Mouse (Mus musculus) hindbrain, embryonic 10.5 days (tissue): ENCODE measurements around the gene Apoe. TPM values are rescaled to one million over a fixed set of nuclear protein-coding genes. Genes with fewer than 3 reads are reported as not detected.

ENCODE experiments used
- DNase-seq: peaks from one replicate; pipeline ENCODE4 v3.0.0-alpha.2; 2017; ENCODE audit warnings: low spot score
- H3K27ac ChIP-seq: fragments of 300-500 bp; sonication (generic); 2 replicates; pipeline ENCODE4 v1.5.1; 2016; ENCODE audit warnings: mild to moderate bottlenecking, moderate library complexity
- H3K27me3 ChIP-seq: fragments of 300-500 bp; sonication (generic); 2 replicates; pipeline ENCODE4 v1.6.1; 2016; ENCODE audit warnings: mild to moderate bottlenecking; ENCODE audit not compliant: poor library complexity, insufficient read depth, severe bottlenecking
- H3K36me3 ChIP-seq: fragments of 300-500 bp; sonication (generic); 2 replicates; pipeline ENCODE4 v1.6.1; 2016; ENCODE audit warnings: mild to moderate bottlenecking, moderate library complexity
- H3K4me1 ChIP-seq: fragments of 300-500 bp; sonication (generic); replicated peaks from 2 replicates; pipeline ENCODE4 v1.6.1; 2016; ENCODE audit warnings: mild to moderate bottlenecking
- H3K4me3 ChIP-seq: fragments of 300-500 bp; sonication (generic); 2 replicates; pipeline ENCODE4 v1.5.1; 2016; ENCODE audit warnings: mild to moderate bottlenecking, moderate library complexity
- H3K9me3 ChIP-seq: fragments of 300-500 bp; sonication (generic); 2 replicates; pipeline ENCODE4 v1.6.1; 2016; ENCODE audit warnings: mild to moderate bottlenecking, moderate library complexity
- WGBS: fragments of 180-500 bp; shearing (Covaris S2); methylation state at CpG from one replicate; pipeline ENCODE4 v1.1.7; 2016; 5-methylcytosine and 5-hydroxymethylcytosine counted together
- polyA plus RNA-seq: library from polyadenylated mRNA; unstranded; fragments of >200 nt; fragmentation: Nextera tagmentation; extraction: Ambion mirVana; gene quantifications from 2 replicates; pipeline ENCODE4 v1.2.1, GENCODE M21; 2016

Gene Apoe
- polyA plus RNA-seq, 1 experiment from 2014 or later: 230 TPM

DNA sequence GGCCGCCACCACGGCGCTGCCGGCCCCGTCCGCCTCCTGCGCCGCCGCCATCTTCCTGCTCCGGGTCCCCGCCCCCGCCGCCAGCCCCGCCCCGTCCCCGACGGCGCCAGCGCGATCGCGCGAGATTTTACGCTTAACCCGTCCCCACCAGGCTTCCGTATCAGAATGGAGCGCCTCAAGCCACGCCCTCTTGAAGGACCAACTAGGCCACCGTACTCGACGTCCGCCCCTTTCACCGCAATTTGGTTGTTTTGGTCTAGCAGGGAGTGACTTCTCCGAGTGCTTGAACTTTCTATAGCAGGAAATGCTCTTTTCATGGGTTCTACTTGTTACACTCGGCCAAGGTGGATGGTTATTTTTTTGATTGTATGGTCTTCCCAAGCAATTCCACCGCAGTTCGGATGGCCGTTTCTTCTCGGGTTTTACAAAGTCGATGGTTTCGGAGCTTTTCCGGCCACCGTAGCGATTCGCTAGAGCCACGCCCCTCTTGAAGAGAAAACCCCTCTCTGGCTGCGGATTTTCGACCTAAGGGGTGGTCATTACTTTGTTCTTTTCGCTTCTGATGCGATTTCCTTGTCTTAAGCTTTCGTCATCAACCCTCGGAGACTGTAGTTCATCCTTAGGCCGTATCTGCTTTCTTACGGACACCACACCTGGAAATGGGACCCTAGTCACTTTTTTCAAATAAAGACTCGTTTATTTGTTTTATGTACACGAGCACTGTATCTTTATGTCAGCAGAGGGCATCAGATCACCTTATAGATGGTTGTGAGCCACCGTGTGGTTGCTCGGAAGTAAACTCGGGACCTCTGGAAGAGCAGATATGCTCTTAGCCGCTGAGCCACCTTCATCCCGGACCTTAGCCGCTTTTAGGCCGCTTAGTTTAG, 33.8 kb downstream of the Apoe start, which contains the start of gene Clptm1:
TSS of gene Clptm1 (minus strand) at position 79 of the 887 bp plus-strand sequence.
- Histone ChIP-seq H3K9me3 (no peaks in the 10 kb centered on the region), H3K27ac (peak within 1 kb of the TSS; percentile 95), H3K4me3 (peak within 1 kb of the TSS; percentile 84), H3K4me1 (peaks cover 31% of the 10 kb centered on the region), H3K27me3 (no peaks in the 10 kb centered on the region), H3K36me3 (peaks cover 27% of the 10 kb centered on the region)
- peak; percentile 97 for DNase-seq
- WGBS: under 1% methylated on average over 63 of the region's 63 CpGs

- no peaks in the 10 kb centered on the region for H3K27me3 ChIP-seq
- DNase-seq: no peak
- 2% methylated on average over 37 of the region's 37 CpGs for WGBS
- H3K4me3 ChIP-seq: peak overlapping the region; percentile 84
- peaks cover 34% of the 10 kb centered on the region for H3K36me3 ChIP-seq
- no peaks in the 10 kb centered on the region for H3K9me3 ChIP-seq
- H3K27ac ChIP-seq: peak overlapping the region; percentile 95
- H3K4me1 ChIP-seq: peaks cover 31% of the 10 kb centered on the region
Measured at GRCm38 (mm10) chr7:19664455-19664954, 34.5 kb downstream of the Apoe start.

GRCm38 (mm10) chr7:19663940-19664339, 35.0 kb downstream of the Apoe start:
- H3K27me3 ChIP-seq: no peaks in the 10 kb centered on the region
- H3K27ac ChIP-seq: peak overlapping the region; percentile 95
- 22% methylated on average over 8 of the region's 8 CpGs for WGBS

DNA sequence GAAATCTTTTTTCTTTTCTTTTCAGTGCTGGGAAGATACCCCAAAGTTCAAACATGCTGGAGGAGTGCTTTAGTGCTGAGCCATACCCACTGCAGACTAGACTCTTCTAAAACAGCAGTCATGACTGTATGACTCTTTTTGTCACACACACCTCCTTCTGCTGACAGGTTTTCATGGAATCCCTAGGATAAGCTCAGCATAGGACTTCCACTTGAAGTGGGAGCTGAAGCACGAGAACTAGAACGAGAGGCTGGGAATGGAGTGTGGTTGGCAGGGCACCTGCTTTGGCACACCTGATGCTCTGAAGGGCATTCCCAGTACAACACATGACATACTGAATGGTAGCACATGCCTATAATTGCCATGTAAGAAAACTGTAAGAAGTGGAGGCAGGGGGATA, 46.4 kb downstream of the Apoe start:
- no peak for DNase-seq
- no peak overlapping the region for H3K4me3 ChIP-seq
- WGBS: 96% methylated on average over 2 of the region's 2 CpGs
- H3K27me3 ChIP-seq: no peaks in the 10 kb centered on the region
- H3K9me3 ChIP-seq: no peaks in the 10 kb centered on the region
- H3K36me3 ChIP-seq: peaks cover 93% of the 10 kb centered on the region
- no peaks in the 10 kb centered on the region for H3K4me1 ChIP-seq
- H3K27ac ChIP-seq: no peak overlapping the region

More at GRCm38 (mm10) chr7:19663940-19664339, 35.0 kb downstream of the Apoe start:
- Histone ChIP-seq H3K36me3 (peaks cover 36% of the 10 kb centered on the region), H3K4me1 (peaks cover 26% of the 10 kb centered on the region), H3K4me3 (peak overlapping the region; percentile 84), H3K9me3 (no peaks in the 10 kb centered on the region)
- DNase-seq: no peak

DNA sequence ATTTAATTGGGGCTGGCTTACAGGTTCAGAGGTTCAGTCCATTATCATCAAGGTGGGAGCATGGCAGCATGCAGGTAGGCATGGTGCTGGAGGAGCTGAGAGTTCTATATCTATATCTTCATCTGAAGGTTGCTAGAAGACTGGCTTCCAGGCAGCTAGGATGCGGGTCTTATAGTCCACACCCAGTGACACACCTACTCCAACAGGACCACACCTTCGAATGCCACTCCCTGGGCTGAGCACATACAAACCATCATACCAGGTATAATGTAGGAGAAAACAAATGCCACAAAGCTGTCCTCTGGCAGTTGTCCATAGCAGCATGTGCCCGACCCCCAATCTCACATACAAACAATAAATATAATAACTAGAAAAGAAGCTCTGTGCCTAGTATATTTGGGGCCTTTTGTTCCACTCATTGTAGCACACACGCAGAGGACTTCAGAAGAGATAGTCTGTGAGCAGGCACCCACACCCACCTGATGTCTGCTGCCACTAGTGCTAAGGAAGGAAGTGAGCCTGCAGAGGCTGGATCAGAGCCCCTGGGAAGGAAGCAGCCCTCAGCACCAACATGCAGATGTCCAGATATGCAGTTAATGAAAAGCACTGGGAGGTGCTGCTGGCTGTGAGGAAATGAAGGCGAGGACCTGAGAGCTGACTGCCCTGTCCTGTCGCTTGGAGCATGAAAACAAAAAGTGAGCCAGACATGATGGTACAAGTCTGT, 47.8 kb downstream of the Apoe start:
- peaks cover 96% of the 10 kb centered on the region for H3K36me3 ChIP-seq
- WGBS: 91% methylated on average over 6 of the region's 6 CpGs

More for the DNA sequence above, 47.8 kb downstream of the Apoe start:
- Histone ChIP-seq H3K4me3 (no peak overlapping the region), H3K27me3 (no peaks in the 10 kb centered on the region), H3K9me3 (no peaks in the 10 kb centered on the region), H3K4me1 (no peaks in the 10 kb centered on the region), H3K27ac (no peak overlapping the region)
- DNase-seq: no peak

Other genes starting within 250 kb of the Apoe start
- gene Mark4, start 240.4 kb downstream of the Apoe start, polyA plus RNA-seq: 9.3 and 13.6 TPM in 2 replicates
- gene Exoc3l2, start 235.9 kb downstream of the Apoe start, polyA plus RNA-seq: 0.39 and 0.80 TPM in 2 replicates
- gene Bloc1s3, start 190.8 kb downstream of the Apoe start, polyA plus RNA-seq: 2.4 and 3.8 TPM in 2 replicates
- gene Trappc6a, start 190.8 kb downstream of the Apoe start, polyA plus RNA-seq: 68.8 and 71.4 TPM in 2 replicates
- gene Nkpd1, start 181.3 kb downstream of the Apoe start, polyA plus RNA-seq: 0.09 and 0.10 TPM in 2 replicates
- gene Ppp1r37, start 136.1 kb downstream of the Apoe start, polyA plus RNA-seq: 22.6 and 30.4 TPM in 2 replicates
- gene Zfp296, start 121.9 kb downstream of the Apoe start, polyA plus RNA-seq: 0.22 and 0.72 TPM in 2 replicates
- gene Gemin7, start 121.6 kb downstream of the Apoe start, polyA plus RNA-seq: 177 and 188 TPM in 2 replicates
- 57.5 and 68.8 TPM in 2 replicates for gene Clasrp, start 94.7 kb downstream of the Apoe start, polyA plus RNA-seq
- gene Relb, start 69.8 kb downstream of the Apoe start, polyA plus RNA-seq: 4.4 and 6.1 TPM in 2 replicates
- 83.8 and 99.9 TPM in 2 replicates for gene Clptm1, start 34.2 kb downstream of the Apoe start, polyA plus RNA-seq
- gene Apoc2, start 21.2 kb downstream of the Apoe start, polyA plus RNA-seq: 0.30 TPM in 1 of 2 replicates, not detected in the other
- gene Gm44805, start 17.8 kb downstream of the Apoe start, polyA plus RNA-seq: not detected in 2 replicates
- gene Apoc4, start 17.7 kb downstream of the Apoe start, polyA plus RNA-seq: not detected in 2 replicates
- 2.2 and 2.3 TPM in 2 replicates for gene Apoc1, start 6.5 kb downstream of the Apoe start, polyA plus RNA-seq
- 209 and 211 TPM in 2 replicates for gene Tomm40, start 16.2 kb upstream of the Apoe start, polyA plus RNA-seq
- gene Nectin2, start 51.3 kb upstream of the Apoe start, polyA plus RNA-seq: 89.0 and 99.8 TPM in 2 replicates
- 46.8 and 57.3 TPM in 2 replicates for gene Bcam, start 71.8 kb upstream of the Apoe start, polyA plus RNA-seq
- 1.2 and 1.8 TPM in 2 replicates for gene Cblc, start 97.6 kb upstream of the Apoe start, polyA plus RNA-seq
- 0.60 and 0.78 TPM in 2 replicates for gene Bcl3, start 123.6 kb upstream of the Apoe start, polyA plus RNA-seq
- 0.20 TPM in 1 of 2 replicates, not detected in the other for gene Gm19345, start 152.8 kb upstream of the Apoe start, polyA plus RNA-seq
- gene Ceacam16, start 162.1 kb upstream of the Apoe start, polyA plus RNA-seq: not detected in 2 replicates
- gene Ceacam19, start 188.8 kb upstream of the Apoe start, polyA plus RNA-seq: not detected in 2 replicates
- 4.4 and 5.4 TPM in 2 replicates for gene Pvr, start 222.0 kb upstream of the Apoe start, polyA plus RNA-seq